ENCODE assay signal across 9 mouse cellular contexts in genomic region chr10:3572723-3573649, GRCm38 (mm10). TPM values are rescaled to one million over a fixed set of nuclear protein-coding genes. Genes with fewer than 3 reads are reported as not detected.
DNase-seq lines count a peak whose midpoint lies in the region; ATAC-seq and TF ChIP-seq lines count a peak whose summit lies in the region.
"Had no signal": no experiment of that assay in that cellular context is flagged by ENCODE, and none has a peak within 500 bp of the region (broad histone marks: within the 10 kb centered on the region; RNA-seq: fewer than 3 reads in every experiment).

No protein-coding gene starts in this region.

- peak; percentile 14 for DNase-seq in adipocyte (ENCODE audit: low spot score)
- DNase-seq in layer of hippocampus, postnatal 14 days (ENCODE audit: low spot score in 2 of 2) = peak; percentile 22 to 38
- peak; percentile 87 for DNase-seq in midbrain, embryonic 11.5 days (ENCODE audit: low spot score, missing footprints)
- no peak for DNase-seq in thymus, postnatal 0 days (ENCODE audit: low spot score)
- DNase-seq in cerebellum, adult 11 months = no peak

- ATAC-seq in forebrain, embryonic 13.5 days = peak; percentile 38; the same call in 1 of the 2 replicates
- ATAC-seq in hindbrain, embryonic 12.5 days (ENCODE audit: low FRiP score) = peak; percentile 60
- ATAC-seq in midbrain, embryonic 11.5 days (ENCODE audit: low FRiP score) = peak; percentile 87

- H3K9me3 ChIP-seq in E14TG2a.4 (ENCODE audit: low read length) = no peaks in the 10 kb centered on the region
- H3K9me3 ChIP-seq in forebrain, embryonic 13.5 days (replicated peaks) = no peaks in the 10 kb centered on the region
- no peaks in the 10 kb centered on the region for H3K9me3 ChIP-seq in hindbrain, embryonic 12.5 days (replicated peaks)
- no peaks in the 10 kb centered on the region for H3K9me3 ChIP-seq in midbrain, embryonic 11.5 days (ENCODE audit: control insufficient read depth, low read length)
- H3K9me3 ChIP-seq: embryonic facial prominence, embryonic 13.5 days had no signal

- H3K4me2 ChIP-seq in forebrain, embryonic 13.5 days = no peak overlapping the region
- H3K4me2 ChIP-seq in hindbrain, embryonic 12.5 days (replicated peaks) = no peak overlapping the region
- no peak overlapping the region for H3K4me2 ChIP-seq in midbrain, embryonic 11.5 days
- H3K4me2 ChIP-seq: embryonic facial prominence, embryonic 13.5 days had no signal

- no peak overlapping the region for H3K9ac ChIP-seq in forebrain, embryonic 13.5 days
- no peak overlapping the region for H3K9ac ChIP-seq in hindbrain, embryonic 12.5 days
- no peak overlapping the region for H3K9ac ChIP-seq in midbrain, embryonic 11.5 days (ENCODE audit: low read length)
- H3K9ac ChIP-seq: embryonic facial prominence, embryonic 13.5 days had no signal

- H3K27me3 ChIP-seq in E14TG2a.4 (ENCODE audit: insufficient read depth, low read length) = no peaks in the 10 kb centered on the region
- no peaks in the 10 kb centered on the region for H3K27me3 ChIP-seq in forebrain, embryonic 13.5 days
- no peaks in the 10 kb centered on the region for H3K27me3 ChIP-seq in hindbrain, embryonic 12.5 days
- no peaks in the 10 kb centered on the region for H3K27me3 ChIP-seq in midbrain, embryonic 11.5 days (ENCODE audit: control insufficient read depth, insufficient read depth, low read length)
- H3K27me3 ChIP-seq: embryonic facial prominence, embryonic 13.5 days had no signal

- H3K4me1 ChIP-seq in E14TG2a.4 (replicated peaks; ENCODE audit: low read depth, low read length) = 0 out of 2 replicates have a peak, but pooled peaks cover 10% of the 10 kb centered on the region
- H3K4me1 ChIP-seq in forebrain, embryonic 13.5 days = no peaks in the 10 kb centered on the region
- H3K4me1 ChIP-seq in hindbrain, embryonic 12.5 days = no peaks in the 10 kb centered on the region
- no peaks in the 10 kb centered on the region for H3K4me1 ChIP-seq in midbrain, embryonic 11.5 days (ENCODE audit: control insufficient read depth, insufficient read depth, low read length)

- no peaks in the 10 kb centered on the region for H3K36me3 ChIP-seq in E14TG2a.4 (ENCODE audit: insufficient read depth, low read length)
- H3K36me3 ChIP-seq in forebrain, embryonic 13.5 days (ENCODE audit: poor library complexity, severe bottlenecking) = no peaks in the 10 kb centered on the region
- H3K36me3 ChIP-seq in hindbrain, embryonic 12.5 days = no peaks in the 10 kb centered on the region
- no peaks in the 10 kb centered on the region for H3K36me3 ChIP-seq in midbrain, embryonic 11.5 days (ENCODE audit: control insufficient read depth, insufficient read depth, low read length)
- H3K36me3 ChIP-seq: embryonic facial prominence, embryonic 13.5 days had no signal

- 68% methylated on average over 10 of the region's 10 CpGs for WGBS in forebrain, embryonic 13.5 days
- WGBS in hindbrain, embryonic 12.5 days = 71% methylated on average over 10 of the region's 10 CpGs
- 64% methylated on average over 10 of the region's 10 CpGs for WGBS in midbrain, embryonic 11.5 days

- H3K27ac ChIP-seq in forebrain, embryonic 13.5 days = no peak overlapping the region
- no peak overlapping the region for H3K27ac ChIP-seq in hindbrain, embryonic 12.5 days
- H3K27ac ChIP-seq in midbrain, embryonic 11.5 days (ENCODE audit: low read depth, low read length) = no peak overlapping the region
- H3K27ac ChIP-seq: embryonic facial prominence, embryonic 13.5 days had no signal

- TF ChIP-seq CTCF in E14TG2a.4 (conservative IDR thresholded peaks at IDR 0.05; ENCODE audit: low read length) = peak; percentile 42

- H3K4me3 ChIP-seq in E14TG2a.4 (replicated peaks; ENCODE audit: low read length) = no peak overlapping the region
- no peak overlapping the region for H3K4me3 ChIP-seq in forebrain, embryonic 13.5 days
- no peak overlapping the region for H3K4me3 ChIP-seq in hindbrain, embryonic 12.5 days
- H3K4me3 ChIP-seq in midbrain, embryonic 11.5 days (ENCODE audit: low read depth, low read length) = no peak overlapping the region
- H3K4me3 ChIP-seq: embryonic facial prominence, embryonic 13.5 days had no signal

RNA-seq across cellular contexts. Expression of gene Iyd, which starts 32.9 kb away (rescaled TPM):
- 0.24 and 0.37 TPM in 2 replicates for polyA plus RNA-seq in forebrain, embryonic 13.5 days (2015; fragmentation: Nextera tagmentation; extraction: Ambion mirVana)
- polyA plus RNA-seq in hindbrain, embryonic 12.5 days (2016; fragmentation: Nextera tagmentation; extraction: Ambion mirVana) = 0.23 TPM in 1 of 2 replicates, not detected in the other
- 10 to 100 TPM; 10.1 to 16.6 TPM for total RNA-seq in layer of hippocampus, postnatal 14 days (2021)
- polyA plus RNA-seq in midbrain, embryonic 11.5 days (2014; fragmentation: Nextera tagmentation; extraction: Ambion mirVana) = not detected in 2 replicates
- polyA plus RNA-seq in thymus, postnatal 0 days (2015; fragmentation: Nextera tagmentation; extraction: Ambion mirVana) = 0.08 and 0.12 TPM in 2 replicates

Comparison
In these comparisons a context has a peak if more than half of its experiments do, and no peak if none do; other contexts are left out.
1. DNase-seq: peak in adipocyte (single experiment), layer of hippocampus, postnatal 14 days (2 of 2) and midbrain, embryonic 11.5 days (single experiment); none in thymus, postnatal 0 days (single experiment) and cerebellum, adult 11 months (single experiment).
2. Peak in every context shown above with its lines, with median percentiles within 50 percentile points of each other: ATAC-seq.